Mouse (Mus musculus): Measurements from ENCODE around the gene Rela.

DNA sequence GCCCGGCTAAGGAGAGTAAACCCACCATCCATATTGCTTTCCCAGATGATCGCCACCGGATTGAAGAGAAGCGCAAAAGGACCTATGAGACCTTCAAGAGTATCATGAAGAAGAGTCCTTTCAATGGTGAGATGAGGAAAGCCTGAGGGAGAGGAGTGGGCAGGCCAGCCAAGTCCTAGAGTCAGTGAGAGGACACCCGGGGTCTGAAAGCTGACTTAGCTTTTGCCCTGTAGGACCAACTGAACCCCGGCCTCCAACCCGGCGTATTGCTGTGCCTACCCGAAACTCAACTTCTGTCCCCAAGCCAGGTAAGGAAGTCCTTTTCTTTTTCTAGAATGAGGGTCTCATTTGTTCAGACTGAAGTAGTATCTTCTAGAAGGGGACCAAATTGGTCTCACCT lies 8.0 kb downstream of the Rela start:
- TF ChIP-seq GATA1 (IDR thresholded peaks at IDR 0.05; ENCODE audit: low read length) = no peak
- no peak for TF ChIP-seq TAL1 (IDR thresholded peaks at IDR 0.05; ENCODE audit: low read length)

Data from erythroblast, embryonic 14.5 days (primary cell).